Mouse (Mus musculus) hindbrain, embryonic 11.5 days (tissue): ENCODE results near the gene Veph1. TPM values are rescaled to one million over a fixed set of nuclear protein-coding genes. Genes with fewer than 3 reads are reported as not detected.

Source experiments
- ATAC-seq: fragments of 200-750 bp; cut with Nextera tagmentation; 2 replicates; pipeline ENCODE4 v1.8.0; 2017; ENCODE audit warnings: mild to moderate bottlenecking, moderate TSS enrichment, moderate library complexity; ENCODE audit not compliant: low FRiP score
- DNase-seq: peaks from one replicate; pipeline ENCODE4 v3.0.0-alpha.2; 2015; ENCODE audit warnings: low spot score
- H3K27ac ChIP-seq: fragments of 300-500 bp; sonication (generic); 2 replicates; pipeline ENCODE4 v1.5.1; 2014; ENCODE audit warnings: mild to moderate bottlenecking, low read depth, low read length
- H3K27me3 ChIP-seq: fragments of 300-500 bp; sonication (generic); 2 replicates; pipeline ENCODE4 v1.6.1; 2014; ENCODE audit warnings: mild to moderate bottlenecking, low read length, moderate library complexity, mixed read lengths; ENCODE audit not compliant: control insufficient read depth, insufficient read depth
- H3K36me3 ChIP-seq: fragments of 300-500 bp; sonication (generic); 2 replicates; pipeline ENCODE4 v1.6.1; 2014; ENCODE audit warnings: mild to moderate bottlenecking, low read length, moderate library complexity, mixed read lengths; ENCODE audit not compliant: control insufficient read depth, insufficient read depth
- H3K4me1 ChIP-seq: fragments of 300-500 bp; sonication (generic); replicated peaks from 2 replicates; pipeline ENCODE4 v1.6.1; 2014; ENCODE audit warnings: low read length, mixed read lengths; ENCODE audit not compliant: control insufficient read depth, insufficient read depth
- H3K4me2 ChIP-seq: fragments of 300-500 bp; sonication (generic); replicated peaks from 2 replicates; pipeline ENCODE4 v1.6.1; 2014; ENCODE audit warnings: mild to moderate bottlenecking, low read depth, low read length
- H3K4me3 ChIP-seq: fragments of 300-500 bp; sonication (generic); 2 replicates; pipeline ENCODE4 v1.5.1; 2014; ENCODE audit warnings: low read depth, low read length
- H3K9ac ChIP-seq: fragments of 300-500 bp; sonication (generic); 2 replicates; pipeline ENCODE4 v1.6.1; 2014; ENCODE audit warnings: low read depth, low read length
- H3K9me3 ChIP-seq: fragments of 300-500 bp; sonication (generic); 2 replicates; pipeline ENCODE4 v1.6.1; 2016; ENCODE audit warnings: low read length; ENCODE audit not compliant: control insufficient read depth
- WGBS: fragments of 180-500 bp; shearing (Covaris S2); extraction: QIAGEN DNeasy Blood & Tissue Kit; methylation state at CpG from one replicate; pipeline ENCODE4 v1.1.7; 2014; 5-methylcytosine and 5-hydroxymethylcytosine counted together
- polyA plus RNA-seq: library from polyadenylated mRNA; unstranded; fragments of >200 nt; fragmentation: Nextera tagmentation; extraction: Ambion mirVana; gene quantifications from 2 replicates; pipeline ENCODE4 v1.2.1, GENCODE M21; 2014

Gene Veph1
- polyA plus RNA-seq, 1 experiment from 2014 or later: 26.2 TPM

DNA sequence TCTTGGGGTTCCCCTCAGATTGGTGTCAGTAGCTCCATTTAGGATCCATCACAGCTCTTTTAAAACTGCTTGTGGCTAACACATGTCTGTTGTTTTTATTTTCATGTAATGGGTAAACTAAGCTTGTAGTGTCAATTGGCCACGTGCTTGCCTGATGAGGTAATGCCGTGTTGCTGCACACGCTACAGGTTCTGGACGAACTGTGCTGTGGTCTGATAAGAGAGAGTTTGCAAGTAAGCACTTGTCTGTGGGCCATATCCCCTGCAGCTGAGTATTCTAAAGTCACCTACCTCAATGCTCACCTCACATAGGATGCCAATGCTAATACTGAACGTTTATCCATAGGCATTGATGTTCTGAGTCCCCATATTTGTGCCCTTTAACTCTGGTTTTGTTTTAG lies 131.6 kb downstream of the Veph1 start:
- H3K27me3 ChIP-seq: no peaks in the 10 kb centered on the region
- no peak overlapping the region for H3K4me3 ChIP-seq
- no peak overlapping the region for H3K4me2 ChIP-seq
- no peaks in the 10 kb centered on the region for H3K4me1 ChIP-seq
- WGBS: 95% methylated on average over 5 of the region's 5 CpGs
- H3K27ac ChIP-seq: no peak overlapping the region
- no peak for DNase-seq
- no peaks in the 10 kb centered on the region for H3K36me3 ChIP-seq
- ATAC-seq: no peak
- no peak overlapping the region for H3K9ac ChIP-seq
- H3K9me3 ChIP-seq: no peaks in the 10 kb centered on the region

DNA sequence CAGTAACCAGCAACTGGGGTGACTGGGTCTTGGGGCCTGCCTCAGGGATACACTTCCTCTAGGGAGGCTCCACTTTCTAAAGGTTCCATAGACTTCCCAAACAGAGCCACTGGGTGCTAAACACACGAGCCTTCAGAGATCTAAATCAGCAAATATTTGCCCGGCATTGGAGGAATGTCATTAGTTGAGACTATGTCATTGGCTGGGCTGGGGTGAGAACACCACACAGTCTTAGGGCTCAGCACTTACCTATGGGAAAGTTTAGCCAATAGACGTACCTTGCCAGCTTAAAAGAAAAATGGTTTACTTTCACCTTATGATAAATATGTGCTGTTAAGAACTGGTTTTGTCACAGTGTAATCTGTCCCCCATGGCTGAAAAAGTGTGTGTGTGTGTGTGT lies 132.1 kb downstream of the Veph1 start:
- no peaks in the 10 kb centered on the region for H3K36me3 ChIP-seq
- no peak overlapping the region for H3K27ac ChIP-seq
- H3K4me1 ChIP-seq: no peaks in the 10 kb centered on the region
- no peaks in the 10 kb centered on the region for H3K27me3 ChIP-seq
- H3K4me2 ChIP-seq: no peak overlapping the region
- no peaks in the 10 kb centered on the region for H3K9me3 ChIP-seq
- DNase-seq (no peak), ATAC-seq (no peak)
- no peak overlapping the region for H3K4me3 ChIP-seq
- no peak overlapping the region for H3K9ac ChIP-seq
- WGBS: 67% methylated on average over 3 of the region's 3 CpGs

- ATAC-seq: no peak
- Histone ChIP-seq H3K9me3 (no peaks in the 10 kb centered on the region), H3K36me3 (no peaks in the 10 kb centered on the region), H3K9ac (no peak overlapping the region), H3K27ac (no peak overlapping the region), H3K4me1 (no peaks in the 10 kb centered on the region), H3K4me2 (no peak overlapping the region), H3K4me3 (no peak overlapping the region), H3K27me3 (no peaks in the 10 kb centered on the region)
- no peak for DNase-seq
- WGBS: 84% methylated on average over 6 of the region's 6 CpGs
Measured at GRCm38 (mm10) chr3:66162612-66163011, 134.0 kb downstream of the Veph1 start.

- Histone ChIP-seq H3K36me3 (no peaks in the 10 kb centered on the region), H3K27ac (no peak overlapping the region), H3K4me1 (no peaks in the 10 kb centered on the region), H3K4me3 (no peak overlapping the region), H3K4me2 (no peak overlapping the region), H3K9me3 (no peaks in the 10 kb centered on the region), H3K9ac (no peak overlapping the region), H3K27me3 (no peaks in the 10 kb centered on the region)
- DNase-seq: no peak
- 91% methylated on average over 8 of the region's 8 CpGs for WGBS
- ATAC-seq: no peak
Measured at GRCm38 (mm10) chr3:66157947-66158346, 138.7 kb downstream of the Veph1 start.

GRCm38 (mm10) chr3:66137601-66138000 lies 159.0 kb downstream of the Veph1 start:
- DNase-seq (no peak), ATAC-seq (no peak)
- no peaks in the 10 kb centered on the region for H3K36me3 ChIP-seq

DNA sequence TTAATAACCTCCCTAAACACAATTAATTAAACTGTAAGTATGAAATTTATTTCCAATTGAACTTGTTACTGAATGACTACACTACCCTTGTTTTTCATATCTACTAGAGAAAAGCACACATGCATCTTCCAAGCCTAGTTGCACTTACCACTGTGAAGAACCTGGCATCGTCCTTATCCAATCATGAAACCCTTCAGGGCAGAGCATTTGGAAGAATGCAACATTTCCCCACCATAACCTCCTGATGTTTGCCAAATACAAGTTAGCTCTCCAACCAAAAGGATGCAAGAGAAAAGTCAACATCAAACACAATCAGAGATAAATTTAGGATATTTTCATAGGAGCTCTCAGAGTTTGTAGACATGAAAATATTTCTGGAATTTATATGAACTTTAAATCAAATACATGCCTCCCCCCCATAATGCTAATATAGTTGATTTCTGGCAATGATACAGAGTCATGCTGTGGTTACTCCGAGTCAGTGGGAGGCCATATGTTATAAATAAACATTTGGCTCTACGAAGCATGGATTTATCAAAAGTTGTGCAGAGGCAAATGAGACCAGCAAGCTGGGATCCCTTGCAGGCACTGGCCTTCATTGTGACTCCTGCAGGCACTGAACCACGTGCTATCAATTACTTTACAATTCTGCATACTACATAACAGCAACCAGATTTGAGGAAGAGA lies 165.2 kb downstream of the Veph1 start:
- no peaks in the 10 kb centered on the region for H3K27me3 ChIP-seq
- 65% methylated on average over 4 of the region's 4 CpGs for WGBS
- H3K9me3 ChIP-seq: no peaks in the 10 kb centered on the region
- no peak overlapping the region for H3K27ac ChIP-seq
- H3K4me3 ChIP-seq: no peak overlapping the region
- H3K9ac ChIP-seq: no peak overlapping the region
- no peak overlapping the region for H3K4me2 ChIP-seq
- H3K36me3 ChIP-seq: no peaks in the 10 kb centered on the region
- no peaks in the 10 kb centered on the region for H3K4me1 ChIP-seq
- no peak for DNase-seq
- no peak for ATAC-seq

More at GRCm38 (mm10) chr3:66137601-66138000, 159.0 kb downstream of the Veph1 start:
- H3K4me1 ChIP-seq: no peaks in the 10 kb centered on the region
- H3K27me3 ChIP-seq: no peaks in the 10 kb centered on the region
- H3K9me3 ChIP-seq: no peaks in the 10 kb centered on the region
- H3K9ac ChIP-seq: no peak overlapping the region
- WGBS: 56% methylated on average over 7 of the region's 7 CpGs
- H3K27ac ChIP-seq: no peak overlapping the region
- no peak overlapping the region for H3K4me3 ChIP-seq
- no peak overlapping the region for H3K4me2 ChIP-seq

- Histone ChIP-seq H3K36me3 (no peaks in the 10 kb centered on the region), H3K9ac (no peak overlapping the region), H3K4me3 (no peak overlapping the region), H3K27ac (no peak overlapping the region), H3K4me1 (no peaks in the 10 kb centered on the region), H3K27me3 (no peaks in the 10 kb centered on the region), H3K9me3 (no peaks in the 10 kb centered on the region), H3K4me2 (no peak overlapping the region)
- 79% methylated on average over 5 of the region's 5 CpGs for WGBS
- ATAC-seq: no peak
- no peak for DNase-seq
Measured at GRCm38 (mm10) chr3:66129689-66130088, 166.9 kb downstream of the Veph1 start.

GRCm38 (mm10) chr3:66105493-66105892 lies 191.1 kb downstream of the Veph1 start:
- no peaks in the 10 kb centered on the region for H3K4me1 ChIP-seq
- DNase-seq (no peak), ATAC-seq (no peak)
- no peaks in the 10 kb centered on the region for H3K9me3 ChIP-seq
- no peak overlapping the region for H3K27ac ChIP-seq
- H3K36me3 ChIP-seq: no peaks in the 10 kb centered on the region
- H3K4me2 ChIP-seq: no peak overlapping the region
- H3K4me3 ChIP-seq: no peak overlapping the region
- H3K27me3 ChIP-seq: no peaks in the 10 kb centered on the region
- no peak overlapping the region for H3K9ac ChIP-seq
- 67% methylated on average over 5 of the region's 5 CpGs for WGBS

DNA sequence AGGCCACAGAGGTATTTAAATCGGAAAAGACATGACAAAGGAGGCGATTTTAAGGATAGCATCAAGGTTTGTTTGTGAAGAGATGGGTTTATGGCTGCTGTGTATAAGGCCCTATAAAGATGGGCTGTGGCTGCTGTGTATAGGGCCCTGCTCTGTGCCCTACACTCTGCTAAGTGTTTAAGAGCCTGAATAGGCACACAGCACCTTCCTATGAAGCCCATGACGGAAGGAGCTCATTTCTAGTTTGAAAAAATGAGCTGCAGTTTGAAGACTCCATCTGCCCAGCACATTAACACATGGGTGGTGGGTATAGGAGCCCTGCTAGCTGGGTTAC lies 194.1 kb downstream of the Veph1 start:
- ATAC-seq (peak; percentile 50; the same call in 1 of the 2 replicates), DNase-seq (no peak)
- no peaks in the 10 kb centered on the region for H3K27me3 ChIP-seq
- H3K27ac ChIP-seq: no peak overlapping the region
- H3K4me1 ChIP-seq: no peaks in the 10 kb centered on the region
- no peak overlapping the region for H3K9ac ChIP-seq
- WGBS: 85% methylated on average over 3 of the region's 3 CpGs
- no peaks in the 10 kb centered on the region for H3K36me3 ChIP-seq
- H3K9me3 ChIP-seq: no peaks in the 10 kb centered on the region
- H3K4me2 ChIP-seq: no peak overlapping the region
- H3K4me3 ChIP-seq: no peak overlapping the region
